Mouse (Mus musculus) CH12.LX (cell line): ENCODE measurements around the gene Lyl1. TPM values are rescaled to one million over a fixed set of nuclear protein-coding genes. Genes with fewer than 3 reads are reported as not detected.

ENCODE experiments used
- DNase-seq: peaks from one replicate; pipeline ENCODE4 v3.0.0-alpha.2; 2013; ENCODE audit errors: extremely low read depth
- H3K27ac ChIP-seq: 2 replicates; pipeline ENCODE4 v1.5.1; 2012; ENCODE audit warnings: low read depth, mild to moderate bottlenecking, control low read depth, moderate library complexity; ENCODE audit not compliant: insufficient read depth
- H3K27me3 ChIP-seq: replicated peaks from 2 replicates; pipeline ENCODE3; 2012; ENCODE audit warnings: inconsistent platforms
- H3K36me3 ChIP-seq, 2 experiments: replicated peaks in 1 of 2; 2 replicates each; pipeline versions ENCODE3 to v1.6.1; 2012; ENCODE audit warnings: inconsistent platforms in 1 of 2, low read length in 1 of 2, mild to moderate bottlenecking in 1 of 2, mixed read lengths in 1 of 2, moderate library complexity in 1 of 2; ENCODE audit not compliant: control insufficient read depth in 1 of 2, insufficient read depth in 1 of 2
- H3K4me1 ChIP-seq, 2 experiments: 2 replicates each; pipeline ENCODE4 v1.6.1; 2012; ENCODE audit warnings: inconsistent platforms in 1 of 2, moderate library complexity in 1 of 2; ENCODE audit not compliant: insufficient read depth in 2 of 2, control insufficient read depth in 1 of 2
- H3K4me2 ChIP-seq: 2 replicates; pipeline ENCODE4 v1.6.1; 2012; ENCODE audit warnings: low read depth, mild to moderate bottlenecking, control low read depth; ENCODE audit not compliant: poor library complexity, insufficient read depth, severe bottlenecking
- H3K4me3 ChIP-seq, 3 experiments: fragments of 150-350 bp in 1 of 3; sonication (generic) in 1 of 3; replicated peaks in 1 of 3; 2 replicates each; pipeline versions ENCODE3 to v1.5.1; 2011 to 2012; ENCODE audit warnings: low read depth in 2 of 3, low read length in 2 of 3, mild to moderate bottlenecking in 2 of 3, moderate library complexity in 2 of 3, control low read depth in 1 of 3, improper control_type of control experiment in 1 of 3, inconsistent platforms in 1 of 3, mixed read lengths in 1 of 3; ENCODE audit not compliant: poor library complexity in 1 of 3
- H3K79me2 ChIP-seq: replicated peaks from 2 replicates; pipeline ENCODE4 v1.6.1; 2012; ENCODE audit warnings: mild to moderate bottlenecking, moderate library complexity; ENCODE audit not compliant: control insufficient read depth, poor library complexity, insufficient read depth, severe bottlenecking; ENCODE audit errors: extremely low read depth
- H3K9ac ChIP-seq: 2 replicates; pipeline ENCODE4 v1.6.1; 2012; ENCODE audit warnings: low read depth, mild to moderate bottlenecking, control low read depth, moderate library complexity; ENCODE audit not compliant: insufficient read depth
- H3K9me3 ChIP-seq: replicated peaks from 2 replicates; pipeline ENCODE3; 2012; ENCODE audit warnings: low read length, inconsistent platforms, mixed read lengths
- BHLHE40 ChIP-seq: IDR thresholded peaks from 2 replicates; pipeline ENCODE4 v1.6.1; 2011; ENCODE audit warnings: mild to moderate bottlenecking, low read depth, low read length, improper control_type of control experiment
- CHD2 ChIP-seq: IDR thresholded peaks from 2 replicates; pipeline ENCODE4 v1.6.1; 2011; ENCODE audit warnings: low read length, improper control_type of control experiment
- ELF1 ChIP-seq: IDR thresholded peaks from 2 replicates; pipeline ENCODE4 v1.6.1; 2014; ENCODE audit warnings: low read depth, mild to moderate bottlenecking, inconsistent platforms, low read length, improper control_type of control experiment
- ETS1 ChIP-seq: conservative IDR thresholded peaks from 2 replicates; pipeline ENCODE4 v1.6.1; 2012; ENCODE audit warnings: low read depth, mild to moderate bottlenecking, inconsistent platforms, low read length, improper control_type of control experiment, moderate library complexity
- HCFC1 ChIP-seq: IDR thresholded peaks from 2 replicates; pipeline ENCODE4 v1.6.1; 2012; ENCODE audit warnings: low read depth, mild to moderate bottlenecking, inconsistent platforms, low read length, improper control_type of control experiment
- IRF4 ChIP-seq: IDR thresholded peaks from 2 replicates; pipeline ENCODE4 v1.6.1; 2014; ENCODE audit warnings: low read depth, mild to moderate bottlenecking, inconsistent platforms, low read length, improper control_type of control experiment
- JUN ChIP-seq: IDR thresholded peaks from 2 replicates; pipeline ENCODE4 v1.6.1; 2011; ENCODE audit warnings: low read depth, mild to moderate bottlenecking, low read length, improper control_type of control experiment, moderate library complexity; ENCODE audit not compliant: insufficient read depth
- KAT2A ChIP-seq: IDR thresholded peaks from 2 replicates; pipeline ENCODE4 v1.6.1; 2012; ENCODE audit warnings: low read length, improper control_type of control experiment, inconsistent platforms; ENCODE audit not compliant: insufficient replicate concordance
- MAFK ChIP-seq: IDR thresholded peaks from 2 replicates; pipeline ENCODE4 v1.6.1; 2011; ENCODE audit warnings: low read length, improper control_type of control experiment; ENCODE audit not compliant: insufficient replicate concordance
- MAX ChIP-seq: IDR thresholded peaks from 2 replicates; pipeline ENCODE4 v1.6.1; 2011; ENCODE audit warnings: low read length, improper control_type of control experiment
- MAZ ChIP-seq: IDR thresholded peaks from 2 replicates; pipeline ENCODE4 v1.6.1; 2012; ENCODE audit warnings: low read depth, mild to moderate bottlenecking, inconsistent platforms, low read length, improper control_type of control experiment, moderate library complexity
- MEF2A ChIP-seq: IDR thresholded peaks from 2 replicates; pipeline ENCODE4 v1.6.1; 2014; ENCODE audit warnings: low read depth, mild to moderate bottlenecking, inconsistent platforms, low read length, improper control_type of control experiment, borderline replicate concordance
- MXI1 ChIP-seq: IDR thresholded peaks from 2 replicates; pipeline ENCODE4 v1.6.1; 2011; ENCODE audit warnings: mild to moderate bottlenecking, low read depth, low read length, improper control_type of control experiment
- MYC ChIP-seq: IDR thresholded peaks from 2 replicates; pipeline ENCODE4 v1.6.1; 2011; ENCODE audit warnings: low read depth, mild to moderate bottlenecking, improper control_type of control experiment, low read length
- NELFE ChIP-seq: IDR thresholded peaks from 2 replicates; pipeline ENCODE4 v1.6.1; 2011; ENCODE audit warnings: low read depth, low read length, improper control_type of control experiment
- NRF1 ChIP-seq: IDR thresholded peaks from 2 replicates; pipeline ENCODE4 v1.6.1; 2014; ENCODE audit warnings: low read depth, mild to moderate bottlenecking, inconsistent platforms, low read length, improper control_type of control experiment, moderate library complexity
- POLR2A ChIP-seq: IDR thresholded peaks from 2 replicates; pipeline ENCODE4 v1.6.1; 2011; ENCODE audit warnings: low read depth, mild to moderate bottlenecking, improper control_type of control experiment, low read length
- POLR2AphosphoS2 ChIP-seq: IDR thresholded peaks from 2 replicates; pipeline ENCODE4 v1.6.1; 2011; ENCODE audit warnings: low read depth, low read length, improper control_type of control experiment
- RCOR1 ChIP-seq: conservative IDR thresholded peaks from 2 replicates; pipeline ENCODE4 v1.6.1; 2012; ENCODE audit warnings: low read depth, mild to moderate bottlenecking, inconsistent platforms, low read length, improper control_type of control experiment
- SIN3A ChIP-seq: IDR thresholded peaks from 2 replicates; pipeline ENCODE4 v1.6.1; 2012; ENCODE audit warnings: low read length, improper control_type of control experiment, inconsistent platforms
- SMC3 ChIP-seq: IDR thresholded peaks from 2 replicates; pipeline ENCODE4 v1.6.1; 2011; ENCODE audit warnings: low read depth, low read length, improper control_type of control experiment
- TBP ChIP-seq: conservative IDR thresholded peaks from 2 replicates; pipeline ENCODE4 v1.6.1; 2011; ENCODE audit warnings: low read depth, low read length, improper control_type of control experiment
- TCF12 ChIP-seq: IDR thresholded peaks from 2 replicates; pipeline ENCODE4 v1.6.1; 2014; ENCODE audit warnings: low read depth, mild to moderate bottlenecking, inconsistent platforms, low read length, improper control_type of control experiment
- UBTF ChIP-seq: IDR thresholded peaks from 2 replicates; pipeline ENCODE4 v1.6.1; 2012; ENCODE audit warnings: low read depth, mild to moderate bottlenecking, inconsistent platforms, low read length, improper control_type of control experiment, moderate library complexity
- USF1 ChIP-seq: IDR thresholded peaks from 2 replicates; pipeline ENCODE4 v1.6.1; 2014; ENCODE audit warnings: low read depth, mild to moderate bottlenecking, inconsistent platforms, low read length, improper control_type of control experiment
- ZC3H11A ChIP-seq: IDR thresholded peaks from 2 replicates; pipeline ENCODE4 v1.6.1; 2012; ENCODE audit warnings: low read depth, mild to moderate bottlenecking, inconsistent platforms, low read length, improper control_type of control experiment
- ZKSCAN1 ChIP-seq: IDR thresholded peaks from 2 replicates; pipeline ENCODE4 v1.6.1; 2012; ENCODE audit warnings: low read depth, inconsistent platforms, low read length, improper control_type of control experiment, borderline replicate concordance
- ZMIZ1 ChIP-seq: IDR thresholded peaks from 2 replicates; pipeline ENCODE4 v1.6.1; 2012; ENCODE audit warnings: low read depth, mild to moderate bottlenecking, inconsistent platforms, low read length, improper control_type of control experiment
- ZNF384 ChIP-seq: IDR thresholded peaks from 2 replicates; pipeline ENCODE4 v1.6.1; 2012; ENCODE audit warnings: low read depth, low read length, improper control_type of control experiment, inconsistent platforms
- dilution Hi-C: fragments of 300-500 bp; cut with MboI; formaldehyde crosslinking; loops from 2 replicates; pipeline ENCODE4 v1.14.3; 2020; ENCODE audit warnings: low sequenced_read_pairs; ENCODE audit not compliant: extremely low pct_unique_long_range_greater_than_20kb, extremely low pct_ligation_motif_present
- in situ Hi-C: fragments of 300-500 bp; cut with MboI; formaldehyde crosslinking; loops from 3 replicates; pipeline ENCODE4 v1.14.3; 2019; ENCODE audit warnings: low sequenced_read_pairs, low pct_ligation_motif_present, low pct_unique_long_range_greater_than_20kb, mixed read lengths
- polyA plus RNA-seq: library from polyadenylated mRNA; unstranded; fragments of >175 nt; gene quantifications from 2 replicates; pipeline ENCODE4 v1.2.1, GENCODE M21; 2012; ENCODE audit warnings: low read depth; ENCODE audit not compliant: insufficient read length
- total RNA-seq, 2 experiments: library from RNA; depleted of rRNA; stranded (reverse); fragments of 300-350 nt in 1 of 2; fragments of >200 nt in 1 of 2; gene quantifications; 2 replicates each; pipeline ENCODE4 v1.2.3; 2012 to 2014

Lyl1 gene
- total and polyA plus RNA-seq, 3 experiments: 20.6 to 53.2 (median 38.5) TPM

DNA sequence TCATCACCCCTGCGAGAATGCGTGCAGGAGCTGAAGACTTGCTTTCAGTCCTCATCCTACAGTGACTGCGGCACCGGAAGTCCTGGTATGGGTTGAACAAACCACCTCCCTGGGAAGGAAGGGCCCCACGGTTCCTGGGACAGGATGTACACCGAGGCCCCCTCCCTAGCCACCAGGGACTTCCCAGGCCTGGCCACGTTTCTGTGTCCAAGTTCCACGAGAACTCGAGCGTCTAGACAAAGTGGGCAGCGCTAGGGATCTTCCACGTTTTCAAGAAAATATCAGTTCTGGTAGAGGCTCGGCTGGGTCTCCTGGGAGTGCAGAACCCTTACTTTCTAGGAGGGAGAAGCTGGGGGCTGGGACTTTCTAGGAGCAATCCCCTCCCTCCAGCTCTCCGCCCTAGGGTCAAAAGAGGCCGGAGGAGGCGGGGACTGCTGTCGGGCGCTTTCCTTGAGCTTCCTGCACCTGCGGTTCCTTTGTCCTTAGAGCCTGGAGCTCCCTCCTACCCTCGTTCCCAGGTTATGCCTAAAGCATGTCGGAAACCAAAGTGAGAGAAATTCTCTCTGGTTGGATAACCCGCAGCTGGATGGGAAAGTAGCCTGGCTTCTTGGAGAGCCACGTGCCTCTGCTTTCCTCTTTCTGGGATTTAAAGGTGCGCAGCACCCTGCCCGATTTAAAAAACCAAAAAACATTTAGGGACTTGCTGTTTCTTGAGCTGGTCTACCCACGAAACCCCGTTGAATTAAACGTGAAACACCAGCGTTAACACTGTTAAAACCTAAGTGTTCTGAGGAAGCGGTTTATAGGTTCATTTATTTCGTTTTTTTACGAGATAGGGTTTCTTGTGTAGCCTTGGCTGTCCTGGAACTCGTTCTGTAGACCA lies 41.1 kb upstream of the Lyl1 start:
- no peaks in the 10 kb centered on the region for H3K27me3 ChIP-seq
- H3K79me2 ChIP-seq: peaks cover 20% of the 10 kb centered on the region
- peak; percentile 72 for DNase-seq
- H3K4me3 ChIP-seq: peak overlapping the region; percentile 68 to 97 (median 80)
- peak overlapping the region; percentile 97 for H3K27ac ChIP-seq
- peaks cover 7 to 40% of the 10 kb centered on the region in 2 experiments for H3K4me1 ChIP-seq
- in situ Hi-C loops: no loop called here
- dilution Hi-C loops: no loop called here
- peak overlapping the region; percentile 95 for H3K9ac ChIP-seq
- TF ChIP-seq UBTF: no peak
- no peak for TF ChIP-seq ZNF384
- peak; percentile 34; the same call in 1 of the 2 replicates for TF ChIP-seq ETS1
- 0 out of 2 replicates have a peak, but pooled peaks have one; percentile 14 for TF ChIP-seq BHLHE40
- peak; percentile 72 for TF ChIP-seq ELF1
- peak; percentile 10; the same call in 1 of the 2 replicates for TF ChIP-seq MEF2A
- peak; percentile 76; the same call in 1 of the 2 replicates for TF ChIP-seq MAX
- no peak for TF ChIP-seq JUN
- peak; percentile 86; the same call in 1 of the 2 replicates for TF ChIP-seq MXI1
- peak; percentile 36; the same call in 1 of the 2 replicates for TF ChIP-seq MAZ
- no peak for TF ChIP-seq RCOR1
- TF ChIP-seq CHD2: peak; percentile 56
- 0 out of 2 replicates have a peak, but pooled peaks have one; percentile 6 for TF ChIP-seq KAT2A
- TF ChIP-seq NRF1: 0 out of 2 replicates have a peak, but pooled peaks have one; percentile 18
- no peak for TF ChIP-seq MAFK
- TF ChIP-seq TCF12: peak; percentile 62
- peak; percentile 26 for TF ChIP-seq MYC
- TF ChIP-seq USF1: no peak
- no peak for TF ChIP-seq ZC3H11A
- TF ChIP-seq IRF4: peak; percentile 42; the same call in 1 of the 2 replicates
- no peak; the same call in none of the 2 replicates for TF ChIP-seq HCFC1
- peak; percentile 22; the same call in 1 of the 2 replicates for TF ChIP-seq ZMIZ1
- TF ChIP-seq POLR2A: no peak; the same call in 1 of the 2 replicates
- TF ChIP-seq SMC3: no peak
- TF ChIP-seq POLR2AphosphoS2: peak; percentile 55; the same call in 1 of the 2 replicates
- peak; percentile 75; the same call in 1 of the 2 replicates for TF ChIP-seq SIN3A
- TF ChIP-seq NELFE: peak; percentile 14; the same call in 1 of the 2 replicates
- TF ChIP-seq ZKSCAN1: no peak
- 0 out of 2 replicates have a peak, but pooled peaks have one; percentile 11 for TF ChIP-seq TBP
- H3K4me2 ChIP-seq: peak overlapping the region; percentile 82
- no peaks in the 10 kb centered on the region for H3K36me3 ChIP-seq
- H3K9me3 ChIP-seq: no peaks in the 10 kb centered on the region
